Comparison of ENCODE assay signal across 8 mouse cellular contexts in the genomic region with DNA sequence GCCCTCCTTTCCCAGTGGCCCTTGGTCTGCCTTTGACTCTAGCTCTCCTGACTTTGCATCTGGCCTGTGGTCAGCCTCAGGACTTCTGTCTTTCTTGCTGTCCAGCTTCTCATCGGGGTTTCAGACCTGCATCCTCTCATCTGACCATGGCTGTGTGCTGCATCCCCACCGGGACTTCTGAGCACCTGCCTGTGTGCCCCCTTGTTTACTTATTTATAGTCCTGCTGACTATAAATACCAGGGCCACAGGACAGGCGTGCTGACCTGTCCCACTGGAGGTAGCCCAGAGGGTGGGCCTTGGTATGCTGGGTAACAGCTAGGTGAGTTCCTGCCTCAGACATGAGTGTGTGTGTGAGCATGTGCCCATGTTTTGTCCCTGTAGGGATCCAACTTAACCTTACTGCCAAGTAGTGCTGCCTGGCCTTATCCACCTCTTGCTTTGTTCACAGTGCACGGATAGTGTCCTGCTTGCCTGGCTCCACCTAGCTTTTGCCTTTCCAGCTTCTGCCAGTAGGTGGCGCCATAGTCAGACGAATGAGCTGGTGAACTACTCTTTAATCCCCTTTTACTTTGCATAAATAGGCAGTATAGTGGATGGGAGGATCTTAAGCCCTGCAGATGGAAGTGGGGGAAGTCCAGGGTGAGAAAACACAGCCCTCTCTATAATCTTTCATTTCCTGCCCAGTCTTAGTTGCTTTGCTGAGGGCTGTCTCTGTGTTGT. TPM values are rescaled to one million over a fixed set of nuclear protein-coding genes. Genes with fewer than 3 reads are reported as not detected.
DNase-seq lines count a peak whose midpoint lies in the region; ATAC-seq and TF ChIP-seq lines count a peak whose summit lies in the region.

No protein-coding gene starts in this region.

- H3K4me1 ChIP-seq in hindbrain, postnatal 0 days (ENCODE audit: insufficient read depth, low read length), result no peaks in the 10 kb centered on the region; the same call in 1 of the 2 replicates

- H3K9ac ChIP-seq in hindbrain, postnatal 0 days (replicated peaks; ENCODE audit: low read length), result no peak overlapping the region

- H3K27ac ChIP-seq in hindbrain, postnatal 0 days, result no peak overlapping the region

- peak; percentile 61 for ATAC-seq in hindbrain, postnatal 0 days
- ATAC-seq in megakaryocyte, adult 5-6 weeks (ENCODE audit: poor library complexity, severe bottlenecking), result peak; percentile 86

- H3K9me3 ChIP-seq in hindbrain, postnatal 0 days (ENCODE audit: low read length), result no peaks in the 10 kb centered on the region

- peak; percentile 47 for DNase-seq in WW6 (ENCODE audit: low read depth, low spot score)
- peak; percentile 97 for DNase-seq in cerebellum, postnatal 25 days
- DNase-seq in frontal cortex, postnatal 36 days (ENCODE audit: low spot score in 2 of 2), result peak; percentile 95 to 97
- DNase-seq in hindbrain, postnatal 0 days (ENCODE audit: low spot score), result peak; percentile 93
- peak; percentile 89 for DNase-seq in left cerebral cortex, adult 11 months (ENCODE audit: low spot score)
- DNase-seq in right cerebral cortex, adult 18-20 months, result peak; percentile 90
- peak; percentile 76 to 89 for DNase-seq in urinary bladder, adult 18-20 months (ENCODE audit: low spot score in 2 of 2)

- no peak overlapping the region for H3K4me3 ChIP-seq in hindbrain, postnatal 0 days (ENCODE audit: low read length)

- no peaks in the 10 kb centered on the region; the same call in 1 of the 2 replicates for H3K36me3 ChIP-seq in hindbrain, postnatal 0 days (ENCODE audit: insufficient read depth, low read length)

- WGBS in hindbrain, postnatal 0 days, result 37% methylated on average over 6 of the region's 6 CpGs

- H3K27me3 ChIP-seq in hindbrain, postnatal 0 days (ENCODE audit: insufficient read depth, low read length), result no peaks in the 10 kb centered on the region

- no peak overlapping the region for H3K4me2 ChIP-seq in hindbrain, postnatal 0 days (ENCODE audit: low read depth, low read length)

- peak; percentile 98 for TF ChIP-seq CTCF in hindbrain, postnatal 0 days (IDR thresholded peaks at IDR 0.05; ENCODE audit: low read depth)

RNA-seq across cellular contexts. Expression of a gene that starts 36.0 kb away (rescaled TPM):
- total RNA-seq in hindbrain, postnatal 0 days (2014; rRNA removed), result 249 and 259 TPM in 2 replicates
- polyA plus RNA-seq in hindbrain, postnatal 0 days (2015; fragmentation: Nextera tagmentation; extraction: Ambion mirVana), result 455 and 488 TPM in 2 replicates
- total RNA-seq in megakaryocyte, adult 5-6 weeks (2015), result 43.3 and 44.5 TPM in 2 replicates
- total RNA-seq in megakaryocyte, adult 5-6 weeks (2017), result 40.1 and 43.3 TPM in 2 replicates

RNA-seq across cellular contexts. Expression of a gene that starts 55.3 kb away (rescaled TPM):
- not detected in 2 replicates for total RNA-seq in hindbrain, postnatal 0 days (2014; rRNA removed)
- polyA plus RNA-seq in hindbrain, postnatal 0 days (2015; fragmentation: Nextera tagmentation; extraction: Ambion mirVana), result not detected in 2 replicates
- total RNA-seq in megakaryocyte, adult 5-6 weeks (2015), result not detected in 2 replicates
- not detected in 2 replicates for total RNA-seq in megakaryocyte, adult 5-6 weeks (2017)

Comparison
In these comparisons a context has a peak if more than half of its experiments do, and no peak if none do; other contexts are left out.
1. DNase-seq: peak in every context shown above with its lines; median percentile 97 in cerebellum, postnatal 25 days; 96 in frontal cortex, postnatal 36 days; 93 in hindbrain, postnatal 0 days; 90 in right cerebral cortex, adult 18-20 months; 89 in left cerebral cortex, adult 11 months; 82 in urinary bladder, adult 18-20 months; 47 in WW6.